Mouse (Mus musculus) granulocyte monocyte progenitor cell, adult 5-6 weeks (primary cell): ENCODE data around the gene Nrsn2. TPM values are rescaled to one million over a fixed set of nuclear protein-coding genes. Genes with fewer than 3 reads are reported as not detected.
"Not testable (repeated sequence)": the region's sequence is repeated elsewhere in the genome, so short reads cannot be mapped to it uniquely, and the experiment has no call there.

Experiments
- ATAC-seq: replicated peaks from 2 replicates; pipeline ENCODE4 v1.8.0; 2016; ENCODE audit warnings: mild to moderate bottlenecking, moderate TSS enrichment, inconsistent platforms; ENCODE audit not compliant: poor library complexity, severe bottlenecking
- total RNA-seq, 2 experiments: library from RNA; stranded (forward) in 1 of 2; stranded (reverse) in 1 of 2; fragments of 200-712, 200-1000 nt in 1 of 2; fragments of >200 nt in 1 of 2; fragmentation: Nextera tagmentation in 1 of 2; gene quantifications; 2 replicates each; pipeline ENCODE4 v1.2.3; 2014 to 2017

Nrsn2 gene
- total RNA-seq, 2 experiments from 2014 or later: not detected

DNA sequence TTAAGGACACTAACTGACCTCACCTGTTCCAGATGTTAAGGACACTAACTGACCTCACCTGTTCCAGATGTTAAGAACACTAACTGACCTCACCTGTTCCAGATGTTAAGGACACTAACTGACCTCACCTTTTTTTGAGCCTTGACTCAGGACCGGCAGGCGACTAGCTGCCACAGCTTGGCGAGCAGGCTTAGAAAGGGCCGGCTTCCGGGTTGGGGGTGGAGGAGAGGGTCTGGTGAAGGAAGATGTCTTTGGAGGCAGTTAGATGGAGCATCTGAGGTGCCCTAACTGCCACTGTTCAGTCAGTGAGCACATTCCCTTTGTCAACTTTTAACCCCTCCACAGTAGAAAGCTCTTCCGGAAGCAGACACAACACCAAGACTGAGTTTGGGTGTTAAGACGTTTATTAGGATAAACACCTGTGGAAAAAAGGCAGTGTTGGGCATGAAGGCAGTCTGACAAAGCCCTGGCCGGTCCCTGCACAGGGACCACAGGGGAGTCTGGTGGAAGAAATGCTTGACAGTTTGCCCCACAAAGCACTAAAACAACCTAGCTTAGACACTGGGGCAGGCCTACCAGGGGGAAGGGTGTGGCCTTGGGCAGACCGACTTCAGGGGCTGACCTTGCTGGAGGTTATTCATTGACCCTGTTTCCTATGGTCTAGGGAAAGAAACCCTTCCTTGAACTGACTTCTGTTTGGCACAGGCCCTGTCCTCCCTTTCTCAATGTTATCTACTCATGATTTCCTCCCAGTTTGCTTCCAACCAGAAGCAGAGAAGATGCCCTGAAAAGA, 17.0 kb upstream of the Nrsn2 start:
- no peak for ATAC-seq

DNA sequence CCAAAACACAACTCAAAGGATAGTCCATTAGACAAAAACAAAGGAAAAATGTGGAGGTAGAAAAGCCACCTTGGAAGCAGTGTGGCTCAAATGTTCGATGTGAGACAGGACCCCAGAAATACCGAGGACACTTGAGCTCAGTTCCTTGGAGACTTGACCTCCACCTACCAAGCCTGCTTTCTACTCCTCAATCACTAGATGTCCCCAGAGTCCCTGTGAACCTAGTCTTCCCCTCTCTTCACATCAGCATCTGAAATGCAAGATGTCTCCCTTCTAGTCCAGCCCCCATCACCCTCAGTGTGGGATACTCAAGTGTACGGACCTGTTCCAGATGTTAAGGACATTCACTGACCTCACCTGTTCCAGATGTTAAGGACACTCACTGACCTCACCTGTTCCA, 16.3 kb upstream of the Nrsn2 start:
- peak; percentile 48 for ATAC-seq

- no peak for ATAC-seq
Measured at GRCm38 (mm10) chr2:152384191-152384590, 7.8 kb upstream of the Nrsn2 start.

DNA sequence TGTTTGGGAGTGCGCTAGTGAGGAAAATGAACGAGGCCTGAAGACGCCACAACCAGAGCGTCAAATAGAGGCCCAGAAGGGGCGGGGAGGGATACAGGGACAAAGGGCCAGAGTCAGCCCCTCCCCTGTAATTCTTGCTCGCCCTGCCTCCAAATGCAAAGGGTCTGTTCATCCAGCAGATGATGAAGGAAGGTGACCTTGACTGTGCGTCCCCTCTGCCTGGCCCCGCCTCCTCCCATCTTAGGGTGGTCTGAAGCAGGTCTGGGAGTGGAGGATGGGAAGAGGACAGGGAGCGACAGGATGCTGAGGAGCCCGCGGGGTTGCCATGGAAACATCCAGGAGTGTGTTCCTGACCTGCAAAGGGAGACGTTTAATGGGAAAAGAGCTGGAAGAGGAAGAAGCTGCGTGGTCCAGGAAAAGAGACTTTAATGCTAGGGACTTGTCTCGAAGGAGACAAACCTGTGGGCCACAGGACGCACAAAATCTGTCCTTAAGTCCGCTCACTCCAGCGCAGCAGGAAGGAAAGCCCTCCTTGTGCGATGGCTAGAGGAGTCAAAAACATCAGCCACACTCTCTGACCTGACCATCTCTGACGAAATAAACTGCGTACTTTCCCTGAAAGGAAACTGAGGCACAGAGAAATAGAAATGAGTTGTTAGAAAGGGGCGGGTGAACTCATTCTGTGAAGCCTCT, 640 bp downstream of the Nrsn2 start:
- ATAC-seq: no peak

DNA sequence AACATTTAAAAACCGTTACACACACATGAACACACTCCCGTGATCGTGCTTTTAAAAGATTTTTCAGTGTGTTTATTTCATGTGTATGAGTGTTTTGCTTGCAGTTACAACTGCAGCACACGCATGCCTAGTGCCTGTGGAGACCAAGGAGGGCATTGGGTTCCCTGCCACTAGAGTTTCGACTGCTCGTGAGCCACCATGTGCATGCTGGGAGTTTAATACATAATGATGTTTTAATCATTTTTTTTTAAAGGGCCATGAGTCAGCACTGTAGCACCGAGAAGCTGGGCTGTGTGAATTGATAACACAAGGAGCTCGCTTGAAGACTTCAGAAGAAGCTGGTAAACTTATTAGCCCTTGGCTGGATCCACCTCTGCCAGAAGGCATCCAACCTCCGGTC, 2.9 kb downstream of the Nrsn2 start:
- ATAC-seq: no peak

DNA sequence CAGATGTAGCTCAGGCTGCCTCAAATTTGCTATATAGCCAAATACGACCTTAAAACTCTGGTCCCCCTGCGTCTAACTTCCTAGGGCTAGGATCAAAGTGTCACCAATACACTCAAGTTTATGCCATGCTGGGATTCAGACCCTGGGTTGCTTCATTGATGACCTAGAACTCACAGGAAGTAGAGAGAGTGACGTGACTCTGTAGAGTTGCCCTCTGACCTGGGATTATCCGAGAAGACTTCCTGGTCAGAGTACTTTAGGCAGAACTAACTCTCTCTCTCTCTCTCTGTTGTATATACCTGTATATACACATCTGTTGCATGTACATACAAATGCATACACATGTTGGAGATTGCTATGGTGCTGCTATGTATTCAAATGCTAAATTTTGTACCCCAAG, 3.8 kb downstream of the Nrsn2 start:
- ATAC-seq: no peak

- no peak for ATAC-seq
Measured at GRCm38 (mm10) chr2:152372104-152372503, 4.3 kb downstream of the Nrsn2 start.

DNA sequence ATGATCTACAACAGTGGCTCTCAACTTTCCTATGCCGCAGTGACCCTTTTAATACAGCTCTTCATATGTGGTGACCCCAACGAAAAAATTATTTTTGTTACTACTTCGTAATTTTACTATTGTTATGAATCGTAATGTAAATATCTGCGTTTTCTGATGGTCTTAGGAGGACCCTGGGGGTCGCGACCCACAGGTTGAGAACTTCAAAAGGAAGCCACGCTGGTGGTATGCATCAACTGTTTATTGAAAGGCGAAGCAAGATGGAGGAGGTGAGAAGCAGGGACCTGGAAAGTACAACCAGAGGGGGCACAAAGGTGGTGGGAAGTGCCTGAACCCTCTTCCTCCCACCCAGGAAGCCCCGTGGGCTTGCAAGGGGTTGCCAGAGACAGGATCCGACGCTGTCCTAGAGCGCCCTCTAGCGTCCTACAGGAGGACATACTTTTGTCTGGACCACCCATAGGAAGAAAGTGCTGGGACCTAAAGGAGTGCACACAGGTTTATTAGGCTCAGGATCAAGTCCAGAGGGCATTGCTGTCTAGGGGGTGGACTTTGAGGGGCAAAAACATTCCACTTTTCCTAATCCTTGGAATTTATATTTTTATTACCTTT, 7.8 kb downstream of the Nrsn2 start:
- peak; percentile 82 for ATAC-seq

- no peak for ATAC-seq
Measured at GRCm38 (mm10) chr2:152367917-152368316, 8.5 kb downstream of the Nrsn2 start.

- ATAC-seq: peak; percentile 85
Measured at GRCm38 (mm10) chr2:152363245-152364147, 12.9 kb downstream of the Nrsn2 start.

DNA sequence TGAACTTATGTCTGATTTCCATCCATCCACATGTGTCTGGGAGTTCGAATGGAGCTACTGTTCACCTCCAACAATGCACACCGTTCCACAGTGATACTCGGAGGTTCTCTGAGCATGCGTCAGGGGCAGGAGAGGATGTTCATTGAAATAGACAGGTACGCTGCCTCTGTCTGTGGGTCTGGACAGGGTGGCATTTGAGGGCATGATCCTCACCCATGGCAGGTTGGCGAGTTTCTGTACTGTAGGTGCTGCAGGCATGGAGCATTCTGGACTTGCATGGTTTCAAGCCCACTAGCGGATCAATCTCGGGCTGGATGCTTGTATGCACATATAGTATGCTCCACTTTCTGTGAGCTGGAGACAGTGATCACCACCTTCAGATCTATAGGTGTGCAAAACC, 15.2 kb downstream of the Nrsn2 start:
- ATAC-seq: no peak

- ATAC-seq: peak; percentile 76
Measured at GRCm38 (mm10) chr2:152360271-152360775, 16.1 kb downstream of the Nrsn2 start.

- ATAC-seq: no peak
Measured at GRCm38 (mm10) chr2:152359616-152360015, 16.8 kb downstream of the Nrsn2 start.

- not testable (repeated sequence) for ATAC-seq
Measured at GRCm38 (mm10) chr2:152358977-152359376, 17.5 kb downstream of the Nrsn2 start.

DNA sequence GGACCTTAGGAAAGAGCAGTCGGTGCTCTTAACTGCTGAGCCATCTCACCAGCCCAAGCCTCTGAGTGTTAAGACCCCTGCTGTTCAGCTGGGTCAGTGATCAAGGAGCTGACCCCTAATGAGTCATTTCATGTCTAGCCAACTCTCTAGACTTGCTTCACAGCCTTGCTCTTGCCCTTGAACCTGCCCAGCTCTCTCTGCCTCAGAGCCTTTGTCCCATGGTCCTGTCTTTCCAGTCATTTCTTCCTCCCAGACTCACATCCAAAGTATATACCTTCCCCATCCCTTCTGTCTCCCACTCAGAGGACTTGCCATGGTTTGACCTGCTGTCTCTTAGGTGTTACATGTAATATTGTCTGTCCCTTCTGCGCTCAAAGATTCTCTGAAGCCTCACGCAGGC, 19.2 kb downstream of the Nrsn2 start:
- no peak for ATAC-seq

GRCm38 (mm10) chr2:152349842-152350540, 26.4 kb downstream of the Nrsn2 start:
- peak; percentile 57 for ATAC-seq

DNA sequence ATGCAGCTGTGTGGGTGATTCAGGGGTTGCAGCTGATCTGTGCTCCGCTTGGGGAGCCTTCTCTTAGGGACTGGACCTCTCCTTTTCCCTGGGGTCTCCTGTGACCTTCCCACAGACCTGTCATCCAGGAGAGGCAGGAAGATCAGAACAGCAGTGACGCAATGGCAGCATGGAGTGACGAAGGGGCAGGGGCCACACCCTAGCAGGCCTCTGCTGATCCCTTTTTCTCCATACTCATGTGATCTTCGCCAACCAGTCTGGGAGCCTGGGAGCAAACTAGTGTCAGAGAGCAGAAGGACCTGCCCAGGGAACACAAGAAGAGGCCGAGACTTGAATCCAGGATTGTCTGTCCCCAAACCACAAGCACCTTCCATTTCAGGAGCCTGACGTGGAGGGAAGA, 27.2 kb downstream of the Nrsn2 start:
- ATAC-seq: peak; percentile 15; the same call in 1 of the 2 replicates

GRCm38 (mm10) chr2:152347722-152348121, 28.7 kb downstream of the Nrsn2 start:
- no peak for ATAC-seq

DNA sequence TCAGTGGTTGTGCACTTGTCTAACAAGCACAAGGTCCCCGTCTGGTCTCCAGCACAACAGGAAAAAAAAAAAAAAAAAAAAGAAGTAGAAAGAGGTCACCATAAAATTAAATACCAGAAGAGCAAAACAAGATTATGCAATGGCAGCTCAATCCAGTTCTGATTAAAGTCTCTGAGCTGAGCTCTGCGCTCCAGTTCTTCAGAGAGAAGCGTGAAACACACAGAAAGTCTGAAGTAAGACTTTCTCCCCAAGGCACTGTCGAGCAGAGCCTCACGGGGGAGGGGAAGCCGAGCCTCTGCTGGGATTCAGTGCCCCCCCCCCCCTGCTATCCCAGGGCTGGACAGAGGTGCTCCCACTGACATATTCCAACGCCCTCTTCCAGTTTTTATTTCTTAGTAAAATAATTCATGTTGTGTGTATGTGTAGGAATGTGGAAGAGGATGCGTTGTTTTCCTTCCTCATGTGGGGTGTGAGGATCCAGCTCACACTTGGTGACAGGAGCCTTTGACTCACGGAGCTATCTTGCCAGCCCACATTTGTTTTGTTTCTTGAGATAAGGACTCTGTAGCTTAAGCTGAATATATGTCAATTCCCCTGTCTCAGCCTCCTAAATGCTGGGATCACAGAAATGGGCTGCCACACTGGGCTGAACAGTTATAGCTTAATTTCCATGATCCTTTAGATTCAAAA, 29.5 kb downstream of the Nrsn2 start:
- no peak for ATAC-seq
